In the genomic region with DNA sequence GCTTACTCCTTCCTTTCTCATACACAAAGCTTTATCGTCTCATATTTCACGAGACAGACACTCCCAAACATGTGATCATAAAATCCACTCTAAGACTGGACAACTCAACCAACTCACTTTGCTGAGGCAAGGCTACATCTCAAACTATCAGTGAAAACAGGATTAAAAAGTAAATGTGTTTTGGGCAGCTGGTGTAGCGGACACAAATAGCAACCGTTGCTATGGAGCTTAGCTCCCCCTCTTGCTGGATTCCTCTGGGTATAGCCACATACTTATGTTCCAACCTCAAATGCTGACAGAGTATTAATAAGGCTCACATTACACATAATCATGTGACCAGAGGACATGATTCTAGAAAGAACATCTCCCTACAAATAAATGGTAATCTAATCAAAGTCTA, we compare ENCODE assay signal across 7 mouse cellular contexts.
DNase-seq lines count a peak whose midpoint lies in the region.

No protein-coding gene starts in this region.

- DNase-seq in right cerebral cortex, adult 18-20 months: peak; percentile 25
- no peak for DNase-seq in right cerebral cortex, postnatal 14 days
- peak; percentile 74 for DNase-seq in forelimb bud, embryonic 11.5 days (ENCODE audit: low read depth, low spot score)
- DNase-seq in layer of hippocampus, adult 9-11 months: peak; percentile 51
- peak; percentile 54 for DNase-seq in retina, postnatal 7 days (ENCODE audit: low read depth, low spot score)
- DNase-seq in thymus, postnatal 25 days: no peak
- no peak for DNase-seq in urinary bladder, postnatal 36 days (ENCODE audit: low spot score in 2 of 2)

Comparison
In these comparisons a context has a peak if more than half of its experiments do, and no peak if none do; other contexts are left out.
1. DNase-seq: peak in right cerebral cortex, adult 18-20 months (single experiment), forelimb bud, embryonic 11.5 days (single experiment), layer of hippocampus, adult 9-11 months (single experiment) and retina, postnatal 7 days (single experiment); none in right cerebral cortex, postnatal 14 days (single experiment), thymus, postnatal 25 days (single experiment) and urinary bladder, postnatal 36 days (0 of 2).